Mouse (Mus musculus) heart, adult 11 months (tissue): Measurements from ENCODE around the gene Cmip.

Source experiments
- DNase-seq: peaks from one replicate; pipeline ENCODE4 v3.0.0; 2022

Gene Cmip

DNA sequence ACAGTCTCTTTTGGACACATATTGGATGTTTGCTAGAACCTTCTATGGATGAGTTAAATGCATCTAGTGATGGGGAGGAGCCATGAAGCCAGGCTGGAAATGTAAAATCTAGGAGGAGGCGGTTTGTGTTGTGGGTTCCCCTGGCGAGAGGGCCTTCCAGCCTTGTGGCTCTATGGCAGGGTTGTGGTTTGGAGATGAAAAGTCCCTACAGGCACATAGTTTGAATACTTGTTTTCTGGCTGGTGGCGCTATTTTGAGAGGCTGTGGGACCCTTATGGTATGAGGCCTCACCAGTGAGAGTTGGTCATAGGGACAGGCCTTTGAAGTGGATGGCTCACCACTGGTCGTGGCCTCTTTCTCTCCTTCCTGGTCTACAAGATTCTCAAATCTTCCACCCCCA, 95.2 kb downstream of the Cmip start:
- no peak for DNase-seq

DNA sequence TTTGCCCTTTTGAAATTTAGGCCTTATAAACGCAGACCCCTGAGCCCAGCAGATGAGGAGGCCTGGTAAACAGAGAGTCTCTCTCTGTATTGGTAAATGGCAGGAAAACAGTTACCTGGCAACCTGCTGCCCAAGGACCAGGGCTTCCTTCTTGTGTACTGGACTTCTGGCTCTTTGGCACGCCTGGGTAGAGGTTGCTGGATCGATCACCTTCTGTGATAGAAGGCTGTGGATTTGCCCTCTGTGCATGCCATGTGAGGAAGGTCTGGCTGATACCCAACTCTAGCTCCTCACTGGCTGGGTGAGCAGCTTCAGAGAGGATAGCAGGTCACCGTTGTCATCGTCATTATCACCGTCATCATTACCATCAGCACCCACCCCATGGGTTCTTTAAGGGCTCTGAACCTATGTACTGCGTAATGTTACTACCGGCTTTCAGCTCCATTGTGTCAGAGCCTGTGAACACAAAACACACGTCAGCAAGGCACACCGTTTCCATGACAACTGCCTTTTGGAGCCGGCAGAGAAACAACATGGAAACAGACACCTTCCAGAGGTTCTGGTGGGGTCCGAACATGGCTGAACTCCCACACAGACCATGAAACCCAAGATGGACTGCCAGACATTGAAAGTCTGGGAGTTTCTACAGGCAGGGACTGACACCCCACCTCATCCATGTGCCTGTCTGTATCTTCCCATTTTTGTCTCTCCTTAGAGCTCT, 98.4 kb downstream of the Cmip start:
- DNase-seq = no peak

DNA sequence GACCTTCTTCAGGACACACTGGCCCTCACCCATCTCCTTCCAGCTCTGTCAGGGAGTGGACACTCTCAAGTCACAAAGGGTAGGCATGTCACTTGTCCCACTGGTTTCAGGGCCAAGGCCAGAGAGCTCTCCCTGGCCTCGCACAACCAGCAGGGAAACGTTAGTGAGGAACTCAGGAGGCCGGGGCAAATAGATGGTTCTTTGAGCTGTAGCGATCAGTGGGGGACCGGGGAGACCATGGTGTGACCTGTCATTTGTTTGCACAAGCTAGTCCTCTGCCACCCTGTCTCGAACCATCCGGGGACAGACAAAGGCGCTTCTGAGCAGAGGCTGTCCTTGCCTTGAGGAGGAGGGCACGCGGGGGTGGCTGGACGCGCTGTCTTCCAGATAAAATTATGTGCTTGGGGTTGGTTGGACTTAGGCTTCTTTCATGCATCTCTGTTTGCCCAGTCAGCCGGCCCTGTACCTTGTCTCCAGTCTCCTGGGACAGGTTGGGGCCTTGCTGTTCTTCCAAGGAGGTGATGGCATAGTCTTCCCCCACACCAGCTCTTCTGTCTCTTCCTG, 99.3 kb downstream of the Cmip start:
- DNase-seq = no peak

GRCm38 (mm10) chr8:117357491-117358467, 100.9 kb downstream of the Cmip start:
- no peak for DNase-seq

DNA sequence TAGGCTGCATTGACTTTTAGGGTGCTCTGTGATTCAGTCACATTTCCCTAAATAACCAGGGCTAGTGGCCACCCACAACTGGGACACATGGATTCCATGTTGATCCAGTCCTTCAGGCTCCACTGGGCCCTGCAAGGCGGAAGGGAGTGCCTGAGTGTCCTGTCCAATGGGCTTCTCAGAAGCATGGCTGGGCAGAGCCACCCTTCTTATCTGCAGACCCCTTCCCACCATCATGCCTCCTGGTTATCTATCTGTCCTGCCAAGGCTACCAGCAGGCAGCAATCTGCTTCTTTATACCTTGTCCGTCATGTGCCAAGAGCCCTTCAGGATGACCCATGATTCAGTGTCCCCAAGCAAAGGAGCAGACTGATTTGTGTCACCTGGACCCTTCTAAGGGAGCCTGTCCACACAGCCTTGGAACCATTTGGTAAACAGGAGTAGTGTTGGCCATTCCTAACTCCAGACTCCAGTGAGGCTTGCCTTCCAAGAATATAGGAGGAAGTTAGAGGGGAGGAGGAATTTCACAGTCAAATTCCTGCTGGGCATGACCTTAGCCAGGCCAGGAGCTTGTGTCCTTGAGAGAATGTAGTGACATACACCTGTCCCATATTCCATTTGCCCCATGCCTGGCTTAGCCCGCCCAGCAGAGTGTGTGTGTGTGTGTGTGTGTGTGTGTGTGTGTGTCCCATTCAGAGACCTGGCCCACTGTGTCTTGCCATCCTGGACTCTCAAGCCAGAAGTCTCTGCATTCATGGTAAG, 103.5 kb downstream of the Cmip start:
- DNase-seq = no peak

DNA sequence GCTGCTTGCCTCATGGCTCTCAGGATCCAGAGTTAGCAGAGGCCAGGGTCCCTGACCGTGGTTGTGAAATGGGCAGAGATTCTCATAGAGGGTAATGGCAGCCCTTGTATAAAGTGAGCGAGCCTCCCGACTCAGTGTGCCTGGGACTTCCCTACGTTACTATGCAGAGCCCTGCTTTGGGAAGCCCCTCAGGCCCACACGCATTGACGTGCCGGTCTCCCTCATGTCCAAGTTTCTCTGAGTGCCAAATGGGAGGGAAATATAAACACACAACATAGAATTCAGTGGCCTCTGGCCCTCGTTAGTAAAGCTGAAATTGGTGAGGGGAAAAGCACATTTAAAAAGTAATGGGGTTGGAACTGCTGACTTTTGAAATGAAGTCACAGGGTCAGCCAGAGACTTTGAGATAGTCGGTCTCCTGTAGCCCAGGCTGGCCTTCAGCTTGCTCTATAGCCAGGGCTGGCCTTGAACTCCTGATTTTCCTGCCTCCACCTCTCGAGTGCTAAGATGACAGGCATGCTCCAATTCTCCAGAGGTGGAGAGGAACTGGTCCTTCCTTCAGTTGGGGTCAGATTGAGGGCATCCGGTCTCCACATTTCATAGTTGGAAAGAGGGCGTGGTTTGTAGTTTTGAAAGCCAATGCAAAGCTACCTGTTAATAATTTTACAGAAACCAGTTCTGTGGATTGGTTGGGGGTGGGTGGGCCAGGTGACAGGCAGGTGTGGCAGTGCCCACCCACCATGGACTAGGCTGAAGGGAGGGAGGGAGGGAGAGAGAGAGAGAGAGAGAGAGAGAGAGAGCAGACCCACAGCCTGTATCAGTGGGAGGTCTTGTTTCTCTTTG, 105.0 kb downstream of the Cmip start:
- no peak for DNase-seq

- no peak for DNase-seq
These were observed 105.5 kb downstream of the Cmip start for GRCm38 (mm10) chr8:117362438-117362726.

- peak; percentile 97 for DNase-seq
These were observed 106.4 kb downstream of the Cmip start for GRCm38 (mm10) chr8:117363291-117363690.

- DNase-seq = no peak
These were observed 107.7 kb downstream of the Cmip start for GRCm38 (mm10) chr8:117364374-117365160.

GRCm38 (mm10) chr8:117366475-117366874, 109.6 kb downstream of the Cmip start:
- DNase-seq = no peak

- DNase-seq = peak; percentile 96
These were observed 110.6 kb downstream of the Cmip start for GRCm38 (mm10) chr8:117367441-117367840.

DNA sequence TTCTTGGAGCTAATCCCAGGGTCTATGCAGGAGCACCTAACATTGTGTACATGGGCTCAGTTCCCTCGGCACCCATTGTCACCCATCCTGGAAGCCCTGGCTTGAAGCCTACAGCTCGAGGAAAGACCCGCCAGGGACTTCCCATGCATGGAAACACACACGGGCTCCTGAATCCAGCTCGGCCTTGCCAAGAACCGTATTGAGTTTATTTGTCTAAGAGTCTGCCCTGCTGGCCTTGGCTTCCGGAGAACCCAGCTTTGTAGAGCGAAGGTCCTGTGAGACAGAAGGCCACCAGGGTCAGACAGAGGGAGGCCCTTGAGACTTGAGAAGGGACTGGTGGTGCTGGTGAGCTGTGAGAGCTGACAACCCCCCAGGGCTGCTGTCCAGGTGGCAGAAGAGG, 111.9 kb downstream of the Cmip start:
- peak; percentile 99 for DNase-seq

GRCm38 (mm10) chr8:117370009-117370408, 113.1 kb downstream of the Cmip start:
- DNase-seq = no peak

- DNase-seq = no peak
These were observed 114.3 kb downstream of the Cmip start for GRCm38 (mm10) chr8:117371189-117371588.

DNA sequence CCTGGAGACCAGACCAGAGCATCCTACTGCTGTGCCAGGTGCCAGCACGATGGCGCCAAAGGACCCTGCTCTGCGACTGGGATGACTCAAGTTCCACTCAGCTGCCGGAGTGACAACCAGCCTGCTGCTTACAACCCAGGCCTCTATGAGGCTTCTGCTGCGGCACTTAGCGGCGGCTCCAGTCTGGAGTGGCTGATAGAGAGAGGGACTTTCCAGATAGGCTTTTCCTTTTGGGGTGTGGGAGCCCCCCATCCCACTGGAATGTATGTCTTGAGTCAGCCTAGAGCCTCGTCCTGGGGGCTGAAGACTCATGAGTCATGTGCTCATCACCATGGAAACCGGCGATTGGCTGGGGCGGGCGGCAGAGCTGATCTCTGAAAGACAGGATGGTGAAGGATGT, 115.2 kb downstream of the Cmip start:
- no peak for DNase-seq

- no peak for DNase-seq
These were observed 116.2 kb downstream of the Cmip start for GRCm38 (mm10) chr8:117373001-117373428.

DNA sequence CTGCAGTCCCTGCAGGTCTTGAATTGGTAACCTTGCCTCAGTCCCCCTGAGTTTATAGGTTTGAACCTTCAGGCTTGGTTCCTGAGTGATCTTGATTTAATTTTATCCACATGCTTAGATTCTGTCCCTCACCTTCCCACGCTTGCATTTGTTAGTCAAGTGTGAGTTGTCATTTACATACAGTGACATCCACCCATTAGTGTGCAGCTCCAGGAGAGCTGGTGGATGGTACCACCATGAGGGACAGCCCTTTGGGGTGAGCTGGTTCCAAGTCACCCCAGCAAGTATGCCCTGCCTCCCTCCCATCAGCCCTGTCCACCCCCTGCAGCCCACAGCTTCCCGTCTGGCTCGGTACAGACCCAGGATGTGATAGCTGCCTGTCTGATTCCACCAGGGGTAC, 117.2 kb downstream of the Cmip start:
- DNase-seq = no peak

GRCm38 (mm10) chr8:117376997-117377396, 120.1 kb downstream of the Cmip start:
- no peak for DNase-seq

GRCm38 (mm10) chr8:117378625-117379024, 121.8 kb downstream of the Cmip start:
- DNase-seq = no peak

- DNase-seq = peak; percentile 97
These were observed 122.3 kb downstream of the Cmip start for GRCm38 (mm10) chr8:117379131-117379530.

- DNase-seq = peak; percentile 99
These were observed 123.9 kb downstream of the Cmip start for GRCm38 (mm10) chr8:117380796-117381195.
